Mouse (Mus musculus) left cerebral cortex, postnatal 36 days (tissue): ENCODE measurements around the gene Wwox. TPM values are rescaled to one million over a fixed set of nuclear protein-coding genes. Genes with fewer than 3 reads are reported as not detected.

Experiments used
- DNase-seq, 2 experiments: peaks; one replicate each; pipeline ENCODE4 v3.0.0; 2021 to 2022; ENCODE audit warnings: low spot score in 2 of 2, mixed read lengths in 1 of 2
- intact Hi-C: fragments of 180-260 bp; cut with DNase I; formaldehyde crosslinking; loops from one replicate; pipeline ENCODE4 v1.15.1; 2025
- total RNA-seq, 2 experiments: library from RNA; stranded (reverse); gene quantifications; 2 replicates each; pipeline ENCODE4 v1.2.3; 2021

Wwox gene
- total RNA-seq, 2 experiments from 2014 or later = 13.3 to 16.5 TPM

DNA sequence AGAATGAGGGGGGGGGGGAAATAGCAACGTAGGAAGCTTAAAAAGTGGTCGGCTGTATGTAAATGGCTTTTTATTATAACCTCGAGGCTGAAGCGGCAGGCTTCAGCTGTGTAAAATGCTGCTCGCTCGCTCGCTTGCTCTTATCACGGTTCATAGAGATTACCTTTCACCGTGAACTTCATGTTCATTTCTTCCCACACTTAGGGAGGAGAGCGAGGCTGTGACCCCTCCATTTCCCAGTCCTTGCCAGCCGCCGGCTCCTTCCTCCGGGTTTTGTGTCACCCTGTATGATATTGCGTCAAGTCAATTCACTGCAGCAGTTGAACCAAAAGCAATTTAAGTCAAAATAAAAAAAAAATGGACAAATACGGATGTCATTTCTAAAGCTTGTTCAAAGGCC lies 580.2 kb downstream of the Wwox start:
- DNase-seq = no peak
- intact Hi-C loops = no loop called here

DNA sequence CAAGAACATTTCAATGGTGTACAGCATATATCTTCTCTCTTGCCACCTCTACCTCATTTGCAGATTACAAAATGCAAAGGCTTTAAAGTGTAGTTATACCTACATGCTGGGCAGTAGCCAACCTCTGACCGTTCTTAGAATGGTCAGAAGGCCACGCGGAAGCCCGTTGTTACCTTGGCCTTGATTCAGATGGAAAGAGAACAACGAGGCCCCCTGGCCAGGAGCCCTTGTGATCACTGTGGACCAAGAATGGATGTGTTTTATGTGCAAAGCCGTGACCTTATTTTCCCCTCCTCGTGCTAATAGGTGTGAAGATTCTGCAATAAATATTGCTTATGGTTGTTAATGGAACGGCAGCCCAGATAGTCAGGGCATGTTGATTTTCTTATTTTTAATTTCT lies 582.3 kb downstream of the Wwox start:
- intact Hi-C loops = no loop called here

DNA sequence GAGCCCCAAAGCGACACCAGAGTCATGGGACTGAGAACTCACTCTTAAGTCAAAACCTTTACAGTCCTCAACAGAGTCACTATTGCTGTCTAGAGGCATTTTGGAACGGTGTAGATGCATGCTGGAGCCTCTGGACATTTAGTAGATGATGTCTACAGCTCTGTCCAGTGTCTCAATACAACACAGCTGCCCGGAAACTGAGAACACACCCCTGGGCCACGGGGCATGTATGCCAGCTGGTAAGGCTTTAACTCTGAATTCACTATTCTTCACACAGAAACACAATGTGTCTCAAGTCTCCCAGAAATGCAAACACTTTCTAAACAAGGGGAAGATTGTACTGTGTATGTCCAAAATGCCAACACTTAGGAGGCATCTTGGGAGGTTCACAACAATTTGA lies 584.6 kb downstream of the Wwox start:
- intact Hi-C loops = no loop called here
- DNase-seq = no peak

More for the DNA sequence above, 582.3 kb downstream of the Wwox start:
- DNase-seq = no peak

DNA sequence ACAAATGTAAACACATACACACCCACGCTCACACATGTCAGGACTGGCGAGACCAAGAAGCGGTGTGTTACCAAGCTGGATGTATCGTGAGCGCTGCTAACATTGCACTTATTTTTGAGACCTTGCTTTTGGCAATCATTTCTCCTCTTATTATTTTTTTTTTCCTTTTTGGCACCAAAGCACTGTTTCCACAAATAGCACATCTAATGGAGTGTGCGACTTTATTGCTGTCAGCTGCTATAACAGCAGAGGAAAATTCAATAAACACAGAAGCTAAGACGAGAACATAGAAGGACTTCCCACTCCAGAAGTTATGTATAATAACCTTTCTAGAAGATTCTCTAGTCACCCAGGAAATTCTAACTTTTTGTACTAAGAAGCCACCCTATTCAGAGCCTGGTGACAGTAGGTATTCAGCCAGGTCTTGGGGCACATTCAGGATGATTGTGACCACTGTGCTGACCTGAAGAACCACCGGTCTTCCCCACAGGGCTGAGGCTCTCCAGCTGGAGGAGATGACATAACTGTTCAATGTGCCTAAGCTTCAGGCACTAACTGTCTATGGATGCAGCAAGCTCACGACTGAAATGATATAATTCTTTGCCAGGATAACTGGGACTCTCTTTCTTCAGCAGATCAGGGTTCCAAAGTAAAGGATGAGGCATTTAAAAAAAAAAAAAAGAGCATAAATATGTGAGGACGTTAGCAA lies 586.1 kb downstream of the Wwox start:
- DNase-seq = no peak
- intact Hi-C loops = no loop called here

DNA sequence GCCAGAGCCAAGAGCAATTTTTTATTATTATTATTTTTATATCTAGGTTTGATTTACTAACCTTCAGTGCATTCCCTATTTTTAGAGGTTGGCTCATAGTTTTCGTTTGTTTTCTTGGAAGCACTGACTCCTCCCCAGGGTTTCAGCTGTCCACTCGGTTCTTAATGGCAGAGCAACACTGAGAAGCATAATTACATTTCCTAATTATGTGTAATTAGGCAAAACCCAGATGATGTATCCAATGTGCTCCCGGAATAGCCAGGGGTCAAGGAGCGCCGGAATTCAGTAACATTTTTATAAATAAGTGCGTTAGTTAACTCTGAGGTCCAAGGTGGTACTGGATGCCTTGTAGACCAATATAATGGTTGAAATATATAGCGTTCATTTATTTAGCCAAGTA lies 586.7 kb downstream of the Wwox start:
- intact Hi-C loops = no loop called here
- no peak for DNase-seq

DNA sequence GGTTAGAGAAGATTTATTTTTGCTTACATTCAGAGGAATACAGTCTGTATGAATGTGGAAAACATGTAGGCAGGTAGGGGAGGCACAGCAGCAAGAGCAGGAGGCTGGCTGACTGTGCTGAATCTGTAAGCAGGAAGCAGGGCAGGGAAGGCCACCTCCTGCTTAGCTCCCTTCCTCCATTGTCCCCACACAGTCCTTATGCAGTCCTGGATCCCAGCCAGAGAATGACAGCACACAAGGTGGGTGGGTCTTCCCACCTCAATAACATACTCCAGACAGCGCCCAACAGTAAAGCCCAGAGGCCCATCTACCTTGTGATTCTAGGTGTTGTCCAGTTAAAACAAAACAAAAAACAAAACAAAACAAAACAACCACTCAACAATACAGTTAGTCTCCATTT lies 593.7 kb downstream of the Wwox start:
- no peak for DNase-seq
- intact Hi-C loops = no loop called here

DNA sequence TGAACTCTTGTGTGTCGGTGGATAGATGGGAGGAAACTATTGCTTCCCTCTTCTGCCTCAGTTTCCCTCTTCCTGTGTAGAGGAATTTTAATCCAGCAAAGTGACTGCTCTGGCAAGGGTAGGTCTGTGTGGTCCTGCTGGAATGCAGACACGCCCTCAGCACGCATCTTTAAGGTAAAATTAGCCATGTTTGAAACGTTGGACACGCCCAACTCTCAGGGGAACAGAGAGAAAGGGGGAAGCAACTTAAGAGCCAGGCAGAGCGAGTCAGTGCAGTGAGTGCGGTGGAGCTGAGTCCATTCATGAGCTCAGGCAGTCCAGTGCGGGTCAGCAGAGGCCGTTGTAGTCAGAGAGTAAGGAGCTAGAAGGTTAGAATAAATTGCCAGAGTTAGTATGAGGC lies 596.6 kb downstream of the Wwox start:
- no peak for DNase-seq
- intact Hi-C loops = no loop called here

DNA sequence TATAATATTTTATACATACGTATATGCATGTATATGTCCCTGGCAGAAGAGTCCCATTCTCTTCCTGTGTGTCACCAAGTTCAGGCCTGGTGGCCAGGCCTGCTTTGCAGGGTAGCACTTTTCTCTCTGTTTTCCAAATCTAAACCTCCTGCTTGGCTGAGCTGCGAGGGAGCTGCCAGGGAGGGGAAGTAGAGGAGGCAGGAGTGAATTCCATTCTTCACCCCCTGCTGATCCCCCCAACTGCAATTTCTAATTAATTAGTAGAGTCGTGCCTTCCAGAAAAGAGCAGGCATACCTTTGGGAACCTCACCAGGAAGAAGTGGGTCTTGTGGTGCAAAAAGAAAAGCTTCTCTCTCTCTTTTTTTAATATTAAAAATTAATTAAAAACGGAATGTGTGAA lies 599.0 kb downstream of the Wwox start:
- intact Hi-C loops = no loop called here
- no peak for DNase-seq

DNA sequence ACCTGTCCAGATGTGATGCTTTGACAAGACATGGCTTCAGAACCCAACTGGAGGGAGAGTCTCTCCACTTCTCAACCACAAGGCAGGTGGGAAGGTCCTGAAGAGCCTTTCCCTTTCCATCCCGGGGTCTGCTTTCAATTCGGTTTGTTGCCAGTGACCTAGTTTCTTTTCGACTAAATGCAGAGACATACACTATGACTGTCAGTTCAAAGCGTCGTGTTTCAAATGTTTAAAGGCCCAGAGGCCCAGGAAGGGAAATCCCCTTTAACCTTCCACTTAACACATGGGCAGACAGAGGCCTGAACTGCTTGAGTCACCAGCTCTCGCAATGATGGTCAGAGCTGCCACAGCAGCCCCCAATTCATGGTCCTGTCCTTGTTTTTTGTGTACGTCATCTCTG lies 606.3 kb downstream of the Wwox start:
- intact Hi-C loops = no loop called here
- DNase-seq = no peak

DNA sequence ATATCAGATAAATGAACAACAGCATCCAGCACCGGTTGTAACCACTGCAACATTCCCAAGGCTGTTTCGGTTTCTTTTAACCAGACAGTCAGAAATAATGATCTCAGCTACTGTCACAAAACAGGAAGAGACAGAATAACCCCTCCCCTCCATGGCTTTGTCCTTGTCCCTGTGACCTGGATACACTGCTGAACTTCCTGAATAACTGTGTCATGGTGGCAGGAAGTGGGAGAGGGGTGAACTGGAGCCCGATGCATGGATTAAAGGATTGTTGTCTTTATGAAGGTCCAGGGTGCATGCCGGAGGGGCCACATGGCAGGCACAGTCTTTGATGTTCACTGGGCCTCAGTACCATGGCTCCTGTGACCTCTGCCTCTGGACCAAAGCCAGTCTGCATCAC lies 607.0 kb downstream of the Wwox start:
- DNase-seq = no peak
- intact Hi-C loops = no loop called here

DNA sequence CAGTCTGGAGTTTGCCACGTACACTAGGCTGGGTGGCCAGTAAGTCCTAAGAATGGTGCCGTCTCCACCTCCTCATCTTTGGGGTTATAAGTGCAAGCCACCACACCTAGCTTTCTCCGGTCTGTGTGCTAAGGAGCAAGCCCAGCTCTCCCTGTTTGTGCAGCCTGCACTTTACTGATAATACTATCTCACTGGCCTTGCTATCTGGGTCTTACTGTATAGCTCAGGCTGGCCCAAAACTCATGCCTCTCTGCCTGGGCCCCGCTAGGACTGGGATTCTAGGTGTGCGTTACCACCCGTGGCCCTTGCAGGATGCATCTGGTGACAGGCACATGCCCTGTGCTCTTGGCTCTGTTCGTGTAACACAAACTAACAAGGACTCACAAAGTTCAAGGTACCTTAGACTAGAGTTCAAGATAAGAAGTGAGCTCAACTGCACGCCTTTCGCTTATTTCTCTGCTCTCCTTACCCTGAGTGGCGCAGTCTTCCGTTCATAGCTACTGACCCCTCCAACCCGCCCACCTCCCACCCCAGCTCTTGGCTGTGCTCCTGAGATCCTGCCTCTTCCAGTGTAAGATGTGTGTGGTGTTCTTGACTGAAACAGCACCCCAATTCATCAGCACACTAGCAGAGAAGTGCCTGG lies 618.9 kb downstream of the Wwox start:
- DNase-seq = no peak
- intact Hi-C loops = no loop called here

DNA sequence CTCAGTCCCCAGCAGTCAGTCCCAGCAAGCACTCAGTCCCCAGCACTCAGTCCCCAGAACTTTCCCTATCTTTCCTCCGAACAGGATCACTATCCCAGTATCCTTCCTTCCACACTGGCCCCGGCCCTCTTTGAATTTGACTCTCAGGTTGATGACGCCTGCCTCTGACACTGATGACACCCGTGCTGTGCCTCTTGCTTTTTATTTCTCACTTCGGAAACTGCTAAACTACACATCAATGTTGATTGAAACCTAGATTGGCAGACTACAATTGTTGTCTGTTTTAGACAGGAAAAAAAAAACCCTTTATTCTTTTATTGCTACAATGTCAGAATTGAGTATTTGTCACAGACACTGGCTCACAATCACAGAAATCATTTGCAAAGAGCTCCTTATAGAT lies 624.2 kb downstream of the Wwox start:
- no peak for DNase-seq

DNA sequence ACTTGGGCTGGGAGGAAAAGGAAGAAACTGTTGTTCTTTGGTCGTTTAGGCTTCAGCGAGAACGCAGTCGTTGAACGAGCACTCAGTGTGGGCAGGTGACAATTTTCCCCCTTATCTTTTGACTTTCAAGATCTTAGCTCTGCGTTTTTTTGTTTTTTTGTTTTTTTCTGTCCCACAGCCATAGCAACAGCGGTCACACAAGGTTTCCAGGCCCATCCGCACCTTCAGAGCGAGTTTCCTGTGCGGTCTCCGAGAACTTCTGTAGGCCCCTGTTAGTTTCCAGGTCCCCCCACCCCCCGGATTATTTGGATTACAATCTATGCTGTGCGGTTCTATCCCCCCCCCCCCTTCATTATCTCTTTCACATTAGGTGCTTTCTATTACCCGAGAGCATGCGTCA lies 625.2 kb downstream of the Wwox start:
- intact Hi-C loops = no loop called here
- no peak for DNase-seq

More for the DNA sequence above, 624.2 kb downstream of the Wwox start:
- intact Hi-C loops = no loop called here

DNA sequence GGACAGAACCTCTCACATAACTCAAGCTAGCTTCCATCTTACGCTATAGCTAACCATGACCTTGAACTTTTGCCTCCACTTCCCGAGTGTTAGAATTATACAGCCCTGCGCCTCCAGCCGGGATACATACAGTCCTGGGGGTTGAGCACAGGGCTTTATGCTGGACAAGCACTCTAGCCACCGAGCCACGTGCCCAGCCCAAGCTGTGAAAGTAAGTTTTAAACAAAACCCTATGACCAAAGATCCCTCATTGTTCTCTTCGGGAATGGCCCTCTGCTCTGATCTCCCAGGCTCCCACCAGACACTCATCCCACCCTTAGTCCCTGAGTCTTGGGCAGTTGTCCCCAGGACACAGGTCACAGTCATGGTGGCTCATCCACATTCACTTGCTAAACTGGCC lies 625.9 kb downstream of the Wwox start:
- intact Hi-C loops = no loop called here
- no peak for DNase-seq

DNA sequence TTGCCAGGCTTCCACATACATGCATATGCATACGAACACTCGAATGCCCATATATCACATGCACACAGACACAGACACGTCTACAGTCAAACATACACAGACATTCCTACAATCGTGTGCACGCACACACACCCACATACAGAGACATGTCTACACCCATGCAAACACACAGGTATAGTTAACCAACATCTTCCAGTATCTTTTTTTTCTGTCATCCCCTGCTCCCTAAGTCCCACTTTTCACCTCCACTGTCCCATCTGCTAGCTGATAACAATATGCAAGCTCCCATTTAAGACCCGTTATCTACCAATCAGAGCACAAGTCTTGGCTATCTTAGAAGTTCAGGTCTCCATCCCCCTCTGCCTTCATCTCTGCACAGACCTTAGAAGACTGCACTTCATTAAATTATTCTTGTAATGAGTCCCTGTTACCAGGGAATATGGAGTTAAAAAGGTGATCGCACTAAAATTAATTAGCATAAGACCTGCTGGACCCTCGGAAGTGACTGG lies 627.1 kb downstream of the Wwox start:
- DNase-seq = no peak

DNA sequence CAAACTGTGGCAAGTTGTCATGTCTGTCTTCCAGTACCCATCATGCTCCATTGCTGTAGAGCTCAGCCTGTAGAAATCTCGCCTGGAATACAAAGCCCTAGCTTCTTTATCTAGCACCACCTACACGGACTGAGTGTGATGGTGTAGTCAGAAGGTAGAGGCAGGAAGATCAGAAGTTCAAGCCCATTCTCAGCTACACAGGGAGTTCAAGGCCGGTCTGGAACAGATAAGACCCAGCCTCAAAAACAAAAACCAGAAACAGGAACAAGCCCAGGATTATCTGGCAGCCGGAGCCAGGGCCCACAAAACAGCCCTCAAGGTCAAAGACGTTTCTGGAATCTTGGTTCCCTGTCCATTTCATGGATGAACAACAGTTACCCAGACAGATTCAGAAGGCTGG lies 629.3 kb downstream of the Wwox start:
- DNase-seq = no peak
- intact Hi-C loops = no loop called here

More for the DNA sequence above, 627.1 kb downstream of the Wwox start:
- intact Hi-C loops = no loop called here

DNA sequence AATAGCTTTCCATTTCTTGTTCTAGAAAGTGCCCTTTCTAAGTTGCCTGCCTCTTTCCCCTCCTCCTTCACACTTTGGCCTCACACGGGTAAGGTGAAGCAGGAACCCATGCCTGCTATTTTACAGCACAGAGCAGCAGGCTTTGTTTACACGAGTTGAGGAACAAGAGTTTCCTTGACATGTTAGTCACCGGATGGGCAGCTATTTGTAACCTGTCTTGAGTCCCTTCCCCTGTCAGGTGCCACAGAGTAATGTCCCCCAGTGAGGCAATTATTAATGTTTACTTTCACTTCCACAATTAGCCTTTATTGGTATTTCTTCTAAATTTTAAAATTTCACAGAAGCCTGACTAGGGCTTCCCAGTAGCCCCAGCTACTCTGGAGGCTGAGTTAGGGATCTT lies 630.8 kb downstream of the Wwox start:
- no peak for DNase-seq
- intact Hi-C loops = no loop called here

DNA sequence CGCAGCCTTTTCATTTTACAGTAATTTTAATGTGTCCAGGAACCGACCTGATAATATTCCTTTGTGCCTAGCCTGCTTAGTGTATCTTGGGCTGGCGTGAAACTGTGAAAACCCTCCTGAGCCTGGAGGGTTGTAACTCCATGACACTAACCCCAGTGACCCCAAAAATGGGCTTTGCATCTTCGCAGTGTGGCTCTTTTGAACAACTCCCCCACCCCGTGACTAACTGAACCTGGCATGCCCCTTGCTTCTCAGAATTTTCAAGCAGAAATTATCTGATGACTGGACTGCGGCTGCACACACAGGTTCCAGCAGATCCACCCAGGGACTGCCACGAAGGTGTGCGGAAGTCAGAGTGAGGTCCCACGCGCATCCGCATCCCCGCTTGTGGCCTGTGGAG lies 631.8 kb downstream of the Wwox start:
- no peak for DNase-seq
- intact Hi-C loops = no loop called here

DNA sequence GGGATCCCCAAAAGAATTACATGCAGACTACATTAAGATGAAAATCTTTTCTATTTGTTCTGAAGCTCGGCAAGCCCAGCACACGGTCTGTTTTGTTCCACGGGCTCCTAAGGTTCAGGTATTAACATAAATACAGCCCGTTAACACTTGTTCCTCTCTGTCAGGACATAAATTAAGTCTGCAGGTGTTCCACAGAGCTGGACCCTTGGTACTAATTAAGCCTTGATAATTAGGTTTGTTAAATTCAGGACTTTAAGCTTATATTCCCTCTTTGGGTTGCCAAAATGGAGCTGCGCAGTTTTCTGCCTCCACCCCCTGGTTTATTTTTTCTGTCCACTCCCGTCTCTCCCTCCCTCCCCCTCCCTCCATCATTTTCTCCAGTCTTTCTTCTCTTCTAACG lies 638.8 kb downstream of the Wwox start:
- intact Hi-C loops = no loop called here
- no peak for DNase-seq

DNA sequence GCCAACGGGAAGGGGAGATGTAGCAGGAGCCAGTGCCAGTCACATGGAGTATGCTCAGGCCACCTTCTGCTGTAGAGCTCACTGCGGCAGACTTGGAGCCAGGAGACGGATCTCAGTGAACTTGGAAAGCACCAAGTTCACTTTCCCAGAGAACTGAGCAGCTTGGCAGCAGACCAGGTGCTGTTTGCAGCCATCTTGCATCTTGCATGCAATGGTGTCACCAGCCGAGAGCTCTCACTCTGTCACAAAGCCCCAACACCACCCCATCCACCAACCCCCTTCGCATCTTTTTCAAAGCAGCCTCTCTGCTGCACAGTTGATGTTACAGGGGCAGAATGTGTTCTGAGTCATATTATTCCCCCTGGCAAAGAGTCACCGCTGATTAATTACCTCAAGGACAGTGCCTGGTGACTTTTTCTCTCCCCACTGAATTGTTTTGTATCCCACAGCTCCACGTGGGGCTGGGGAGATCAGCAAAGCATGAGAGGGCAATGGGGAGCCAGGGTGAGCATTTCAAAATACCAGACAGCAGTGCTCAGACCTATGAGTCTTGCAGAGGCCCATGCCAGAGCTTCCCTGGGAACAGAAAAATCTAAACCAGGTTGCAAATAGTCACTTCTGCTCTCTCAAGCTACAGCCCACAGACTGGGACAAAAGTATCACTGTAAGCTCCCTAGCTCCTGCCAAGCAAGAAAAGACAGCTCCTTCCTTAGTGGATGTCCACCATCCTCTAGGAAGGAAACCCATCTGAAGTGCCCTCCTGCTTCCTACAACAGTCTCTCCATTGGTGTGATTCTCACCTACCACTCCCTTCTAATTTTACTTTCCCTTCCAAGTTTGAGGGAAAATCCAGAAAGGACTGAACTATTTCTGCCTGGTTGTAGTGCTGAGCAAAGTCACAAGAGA lies 642.1 kb downstream of the Wwox start:
- intact Hi-C loops = no loop called here
- DNase-seq = peak; percentile 11 to 14

DNA sequence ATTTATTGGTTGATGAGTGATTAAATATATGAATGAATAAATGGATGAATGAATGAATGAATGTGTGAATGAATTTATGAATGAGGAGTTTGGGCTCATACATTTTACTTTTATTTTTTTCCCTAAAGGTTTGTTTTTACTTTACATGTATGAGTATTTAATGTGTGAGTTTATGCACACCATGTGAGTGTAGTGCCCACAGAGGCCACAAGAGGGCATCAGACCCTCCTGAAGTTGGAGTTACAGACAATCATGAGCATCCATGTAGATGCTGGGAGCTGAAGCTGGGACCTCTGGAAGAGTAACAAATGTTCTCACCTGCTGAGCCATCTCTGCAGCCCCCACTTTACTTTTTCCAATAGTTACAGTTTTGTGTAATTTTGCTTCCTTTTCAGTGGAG lies 648.7 kb downstream of the Wwox start:
- intact Hi-C loops = no loop called here
- no peak for DNase-seq
